Mouse (Mus musculus) ES-E14 (cell line): ENCODE measurements around the gene Twsg1. TPM values are rescaled to one million over a fixed set of nuclear protein-coding genes. Genes with fewer than 3 reads are reported as not detected.

ENCODE experiments used
- DNase-seq: peaks from one replicate; pipeline ENCODE4 v3.0.0-alpha.2; 2013; ENCODE audit warnings: low read depth, low spot score
- H3K27ac ChIP-seq: 2 replicates; pipeline ENCODE4 v1.5.1; 2012; ENCODE audit warnings: low read depth, mild to moderate bottlenecking, low read length, moderate library complexity, mixed read lengths; ENCODE audit not compliant: poor library complexity, insufficient read depth, severe bottlenecking
- H3K36me3 ChIP-seq: 2 replicates; pipeline ENCODE4 v1.6.1; 2012; ENCODE audit warnings: mild to moderate bottlenecking, low read length, moderate library complexity, mixed read lengths; ENCODE audit not compliant: control insufficient read depth, poor library complexity, insufficient read depth, severe bottlenecking
- H3K4me1 ChIP-seq, 2 experiments: fragments of 150-350 bp in 1 of 2; sonication (generic) in 1 of 2; 2 replicates each; pipeline ENCODE4 v1.6.1; 2012; ENCODE audit warnings: low read length in 2 of 2, mild to moderate bottlenecking in 1 of 2, mixed read lengths in 1 of 2; ENCODE audit not compliant: control insufficient read depth in 2 of 2, insufficient read depth in 2 of 2, poor library complexity in 1 of 2
- H3K4me3 ChIP-seq, 2 experiments: fragments of 150-350 bp in 1 of 2; sonication (generic) in 1 of 2; 2 replicates each; pipeline ENCODE4 v1.5.1; 2012; ENCODE audit warnings: low read length in 2 of 2, low read depth in 1 of 2, mild to moderate bottlenecking in 1 of 2, mixed read lengths in 1 of 2; ENCODE audit not compliant: insufficient read depth in 1 of 2, poor library complexity in 1 of 2, severe bottlenecking in 1 of 2
- H3K9ac ChIP-seq: 2 replicates; pipeline ENCODE4 v1.6.1; 2012; ENCODE audit warnings: low read depth, mild to moderate bottlenecking, low read length, mixed read lengths; ENCODE audit not compliant: poor library complexity, insufficient read depth, severe bottlenecking
- H3K9me3 ChIP-seq: fragments of 150-350 bp; sonication (generic); 2 replicates; pipeline ENCODE4 v1.6.1; 2012; ENCODE audit warnings: low read depth, mild to moderate bottlenecking, low read length; ENCODE audit not compliant: control insufficient read depth, insufficient read depth
- CHD2 ChIP-seq: IDR thresholded peaks from 2 replicates; pipeline ENCODE4 v1.6.1; 2014; ENCODE audit warnings: mild to moderate bottlenecking, low read depth, low read length, inconsistent platforms
- HCFC1 ChIP-seq: IDR thresholded peaks from 2 replicates; pipeline ENCODE4 v1.6.1; 2012; ENCODE audit warnings: low read length, inconsistent platforms, borderline replicate concordance; ENCODE audit not compliant: insufficient read depth
- MAFK ChIP-seq: IDR thresholded peaks from 2 replicates; pipeline ENCODE4 v1.6.1; 2014; ENCODE audit warnings: mild to moderate bottlenecking, low read depth, low read length, inconsistent platforms; ENCODE audit not compliant: insufficient read depth
- ZC3H11A ChIP-seq: IDR thresholded peaks from 2 replicates; pipeline ENCODE4 v1.6.1; 2012; ENCODE audit warnings: low read depth, mild to moderate bottlenecking, inconsistent platforms, low read length, borderline replicate concordance
- ZNF384 ChIP-seq: IDR thresholded peaks from 2 replicates; pipeline ENCODE4 v1.6.1; 2012; ENCODE audit warnings: low read depth, low read length, inconsistent platforms
- in situ Hi-C, 2 experiments: fragments of 600-800 bp; cut with MboI; formaldehyde crosslinking; loops; one replicate each; pipeline ENCODE4 v1.15.1; 2025; ENCODE audit warnings: low sequenced_read_pairs in 2 of 2, inconsistent platforms in 1 of 2; ENCODE audit not compliant: unreplicated experiment in 2 of 2
- total RNA-seq: library from RNA; depleted of rRNA; stranded (reverse); fragments of 300-350 nt; gene quantifications from 2 replicates; pipeline ENCODE4 v1.2.3, GENCODE M21; 2012

Gene Twsg1
- total RNA-seq, 1 experiment, result 34.2 TPM

- Histone ChIP-seq H3K9me3 (no peaks in the 10 kb centered on the region), H3K36me3 (no peaks in the 10 kb centered on the region), H3K27ac (no peak overlapping the region), H3K4me3 (no peak overlapping the region), H3K4me1 (peaks cover 0 to 10% of the 10 kb centered on the region in 2 experiments; a peak in 1 of 4 replicates), H3K9ac (no peak overlapping the region)
- DNase-seq, result no peak
- TF ChIP-seq ZC3H11A (no peak), MAFK (no peak), CHD2 (no peak), HCFC1 (no peak), ZNF384 (no peak)
- in situ Hi-C loops, result no loop called here
Observed at GRCm38 (mm10) chr17:65961606-65962136, 10.6 kb upstream of the Twsg1 start.

- H3K4me1 ChIP-seq, result peaks cover 3 to 19% of the 10 kb centered on the region in 2 experiments; a peak in 2 of 4 replicates
- TF ChIP-seq HCFC1 (no peak), ZC3H11A (no peak), MAFK (no peak), CHD2 (no peak), ZNF384 (no peak)
- in situ Hi-C loops, result no loop called here
- no peak overlapping the region for H3K9ac ChIP-seq
- no peaks in the 10 kb centered on the region for H3K36me3 ChIP-seq
- H3K4me3 ChIP-seq, result no peak overlapping the region
- DNase-seq, result no peak
- no peaks in the 10 kb centered on the region for H3K9me3 ChIP-seq
- H3K27ac ChIP-seq, result no peak overlapping the region
Observed at GRCm38 (mm10) chr17:65959011-65959410, 8.0 kb upstream of the Twsg1 start.

- H3K36me3 ChIP-seq, result no peaks in the 10 kb centered on the region
- H3K9me3 ChIP-seq, result no peaks in the 10 kb centered on the region
- H3K4me3 ChIP-seq, result no peak overlapping the region
- TF ChIP-seq MAFK (no peak), CHD2 (no peak), HCFC1 (no peak), ZC3H11A (no peak), ZNF384 (no peak)
- in situ Hi-C loops, result no loop called here
- peaks cover 3 to 21% of the 10 kb centered on the region in 2 experiments; a peak in 2 of 4 replicates for H3K4me1 ChIP-seq
- no peak for DNase-seq
- no peak overlapping the region for H3K27ac ChIP-seq
- no peak overlapping the region for H3K9ac ChIP-seq
Observed at GRCm38 (mm10) chr17:65958366-65958765, 7.3 kb upstream of the Twsg1 start.

DNA sequence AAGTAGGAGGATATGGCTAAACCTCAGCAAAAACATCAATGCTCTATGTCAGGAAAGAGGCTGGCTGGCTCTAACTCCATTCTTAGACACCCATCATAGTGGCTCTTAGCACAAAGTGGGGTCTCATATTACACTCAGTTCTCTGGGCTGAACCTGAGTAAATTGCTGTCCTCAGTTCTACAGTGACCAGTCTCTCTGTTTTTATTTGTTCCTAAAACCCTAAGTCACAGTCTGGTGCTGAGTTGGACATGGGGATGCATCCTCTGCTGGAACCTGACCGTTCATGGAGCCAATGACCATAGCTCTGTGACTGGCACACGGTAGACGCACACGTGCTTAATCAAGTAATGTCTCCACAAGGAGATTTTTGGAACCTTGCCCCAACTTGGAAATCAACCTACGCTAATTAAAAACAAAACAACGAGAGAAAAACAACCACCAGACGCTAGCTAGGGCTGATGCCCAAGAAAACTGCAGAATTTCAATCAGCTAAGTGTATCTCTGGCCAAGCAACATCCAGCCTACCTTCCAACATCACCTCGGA, 6.8 kb upstream of the Twsg1 start:
- no peaks in the 10 kb centered on the region for H3K9me3 ChIP-seq
- no peak overlapping the region for H3K4me3 ChIP-seq
- H3K27ac ChIP-seq, result no peak overlapping the region
- DNase-seq, result no peak
- TF ChIP-seq HCFC1, result no peak
- TF ChIP-seq CHD2, result no peak
- TF ChIP-seq ZNF384, result no peak
- no peak for TF ChIP-seq ZC3H11A
- TF ChIP-seq MAFK, result no peak
- no peaks in the 10 kb centered on the region for H3K36me3 ChIP-seq
- in situ Hi-C loops, result no loop called here
- no peak overlapping the region for H3K9ac ChIP-seq
- peaks cover 3 to 25% of the 10 kb centered on the region in 2 experiments; a peak in 2 of 4 replicates for H3K4me1 ChIP-seq
